Mouse (Mus musculus): Measurements from ENCODE around the gene Chd9.

DNA sequence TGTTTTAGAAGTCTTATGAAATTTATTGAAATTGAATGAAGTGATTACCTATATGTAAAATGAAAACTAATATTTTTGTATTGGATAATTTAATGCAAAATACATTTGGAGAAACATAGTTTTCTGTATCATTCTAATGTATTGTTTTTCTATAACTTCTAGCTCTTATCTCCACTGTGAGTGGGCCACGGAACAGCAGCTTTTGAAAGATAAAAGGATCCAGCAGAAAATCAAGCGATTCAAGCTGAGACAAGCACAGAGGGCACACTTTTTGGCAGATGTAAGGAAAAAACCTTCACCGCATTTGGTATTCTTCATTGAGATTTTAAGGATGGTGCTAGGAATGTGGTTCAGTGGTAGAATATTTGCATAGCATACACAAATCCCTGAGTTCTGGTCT is 150.6 kb downstream of the Chd9 start:
- TF ChIP-seq CTCF (IDR thresholded peaks at IDR 0.05; ENCODE audit: insufficient read depth, low read depth, low read length) (no peak), POLR2A (IDR thresholded peaks at IDR 0.05; ENCODE audit: insufficient read depth, low read depth, low read length) (no peak)

Data from olfactory bulb, adult 2 months (tissue).